Mouse (Mus musculus): ENCODE results near the gene Gm10377.
"Not testable (repeated sequence)": the region's sequence is repeated elsewhere in the genome, so short reads cannot be mapped to it uniquely, and the experiment has no call there.

The Gm10377 gene

DNA sequence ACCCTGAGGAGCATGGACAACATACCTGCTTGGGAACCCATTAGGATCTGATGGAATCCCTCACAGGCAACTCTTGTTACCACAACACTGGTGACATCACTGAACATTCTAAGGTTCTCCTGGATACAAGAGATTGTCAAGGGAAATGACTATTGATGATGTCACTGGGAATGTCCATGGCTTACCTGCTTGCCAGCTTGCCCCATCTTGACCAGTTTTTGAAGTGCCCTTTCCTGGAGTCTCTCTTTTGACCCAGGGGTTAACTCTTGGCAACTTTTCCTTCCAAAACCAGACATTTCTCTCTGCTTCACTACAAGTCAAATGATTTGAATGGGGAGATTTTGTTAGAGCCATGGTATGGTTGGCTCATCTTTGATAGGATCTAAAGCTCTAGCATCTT lies at the start of gene Gm10377:
Gene Gm10377, minus strand, starts transcription at position 101 of the 400 bp plus-strand sequence.
- DNase-seq (ENCODE audit: low read depth, low spot score): not testable (repeated sequence)

DNA sequence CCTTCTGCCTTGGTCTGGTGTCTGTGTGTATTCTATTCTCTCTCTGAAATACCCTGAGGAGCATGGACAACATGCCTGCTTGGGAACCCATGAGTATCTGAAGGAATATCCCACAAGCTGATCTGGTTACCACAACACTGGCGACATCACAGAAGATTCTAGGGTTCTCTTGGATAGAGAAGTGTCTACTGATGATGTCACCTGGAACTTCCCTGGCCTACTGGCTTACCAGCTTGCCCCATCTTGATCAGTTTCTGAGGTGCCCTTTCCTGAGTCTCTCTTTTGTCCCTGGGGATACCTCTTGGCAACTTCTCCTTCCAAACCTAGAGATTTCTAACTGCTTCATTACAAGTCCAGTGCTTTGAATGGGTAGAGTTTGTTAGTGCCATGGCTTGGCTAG lies 29.1 kb downstream of the Gm10377 start, which contains the start of gene Gm3015:
Gene Gm3015, minus strand, starts transcription at position 101 of the 400 bp plus-strand sequence.
- not testable (repeated sequence) for DNase-seq (ENCODE audit: low read depth, low spot score)

Data from ES-CJ7 (cell line).